Mouse (Mus musculus): ENCODE results near the gene Ikzf5. TPM values are rescaled to one million over a fixed set of nuclear protein-coding genes. Genes with fewer than 3 reads are reported as not detected.
A peak's percentile ranks its signal among the peaks of the same experiment; 100 is the strongest.
"Not testable (repeated sequence)": the region's sequence is repeated elsewhere in the genome, so short reads cannot be mapped to it uniquely, and the experiment has no call there.

The Ikzf5 gene
- polyA plus RNA-seq (2015; fragmentation: Nextera tagmentation; extraction: Ambion mirVana): 13.5 and 16.9 TPM in 2 replicates

DNA sequence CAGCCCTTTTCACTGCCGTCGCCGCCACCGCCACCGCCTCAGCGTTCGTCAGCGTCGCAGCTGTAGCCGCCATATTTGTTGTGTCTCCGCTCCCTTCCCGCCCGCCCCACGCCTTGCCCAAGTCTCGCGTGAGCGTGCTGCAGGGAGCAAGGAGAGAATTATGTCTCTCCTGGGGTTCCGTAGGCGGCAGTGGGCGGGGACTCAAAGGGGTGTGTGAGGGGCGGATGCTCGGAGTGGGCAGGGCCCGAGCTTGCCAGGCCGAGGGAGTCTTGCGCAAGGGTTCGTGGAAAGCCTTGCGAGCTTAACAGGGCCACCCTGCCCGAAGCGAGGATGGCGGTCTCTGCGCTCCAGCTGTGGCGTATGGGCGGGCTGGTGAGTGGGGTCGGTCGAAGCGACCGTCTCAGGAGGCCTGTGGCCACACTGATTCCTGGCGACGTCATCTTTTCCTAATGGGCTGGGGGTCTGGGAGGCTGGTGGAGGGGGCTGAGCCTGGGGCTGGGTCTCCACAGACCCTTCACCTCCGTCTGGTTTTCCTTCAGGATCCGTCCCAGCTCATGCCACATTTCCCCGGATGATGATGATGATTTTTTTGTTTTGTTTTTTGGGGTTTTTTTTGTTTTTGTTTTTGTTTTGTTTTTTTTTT lies at the start of gene Ikzf5, which contains the start of gene Acadsb:
TSS of gene Ikzf5 (minus strand) at position 106 of the 643 bp plus-strand sequence.
TSS of gene Acadsb (plus strand) at position 186 of the 643 bp plus-strand sequence.
- peak; percentile 97 for ATAC-seq (ENCODE audit: low read depth)
- Histone ChIP-seq H3K36me3 (ENCODE audit: control insufficient read depth, insufficient read depth, low read length) (no peaks in the 10 kb centered on the region), H3K4me3 (ENCODE audit: low read length) (peak within 1 kb of the TSS; percentile 98), H3K4me1 (replicated peaks; ENCODE audit: control insufficient read depth, insufficient read depth, low read length) (peaks cover 17% of the 10 kb centered on the region), H3K27ac (ENCODE audit: low read length) (peak within 1 kb of the TSS; percentile 95), H3K27me3 (ENCODE audit: control insufficient read depth, insufficient read depth, low read depth, low read length) (no peaks in the 10 kb centered on the region), H3K4me2 (ENCODE audit: low read depth, low read length) (peak within 1 kb of the TSS; percentile 83), H3K9ac (ENCODE audit: low read length) (peak within 1 kb of the TSS; percentile 98), H3K9me3 (ENCODE audit: control insufficient read depth, low read length) (no peaks in the 10 kb centered on the region)
- WGBS: under 1% methylated on average over 40 of the region's 42 CpGs

- Histone ChIP-seq H3K4me3 (ENCODE audit: low read length) (no peak overlapping the region), H3K27ac (ENCODE audit: low read length) (no peak overlapping the region), H3K4me1 (replicated peaks; ENCODE audit: control insufficient read depth, insufficient read depth, low read length) (no peaks in the 10 kb centered on the region), H3K9ac (ENCODE audit: low read length) (no peak overlapping the region), H3K36me3 (ENCODE audit: control insufficient read depth, insufficient read depth, low read length) (no peaks in the 10 kb centered on the region), H3K9me3 (ENCODE audit: control insufficient read depth, low read length) (no peaks in the 10 kb centered on the region), H3K27me3 (ENCODE audit: control insufficient read depth, insufficient read depth, low read depth, low read length) (no peaks in the 10 kb centered on the region), H3K4me2 (ENCODE audit: low read depth, low read length) (no peak overlapping the region)
- ATAC-seq (ENCODE audit: low read depth): no peak
- WGBS: 84% methylated on average over 5 of the region's 5 CpGs
These were observed 46.4 kb upstream of the Ikzf5 start for GRCm38 (mm10) chr7:131456714-131457113.

DNA sequence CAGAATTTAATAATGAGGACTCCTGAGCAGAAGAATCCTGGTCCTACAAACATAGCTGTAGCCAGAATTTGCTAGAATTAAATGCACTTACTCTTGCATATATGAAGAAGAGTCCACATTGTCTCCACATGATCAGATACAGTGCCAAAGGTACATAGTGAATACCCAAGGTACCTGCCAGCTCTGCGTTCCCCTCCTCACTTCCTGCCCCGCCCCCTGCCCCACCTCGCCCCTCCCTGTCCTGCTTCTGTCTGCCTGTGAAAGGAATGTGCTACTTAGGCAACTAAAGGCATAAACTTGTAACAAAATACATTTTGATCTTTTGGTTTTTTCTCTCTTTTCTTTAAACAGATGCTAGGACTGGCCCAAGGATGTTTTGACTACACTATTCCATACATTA lies 26.7 kb upstream of the Ikzf5 start:
- Histone ChIP-seq H3K27ac (ENCODE audit: low read length) (no peak overlapping the region), H3K4me3 (ENCODE audit: low read length) (no peak overlapping the region), H3K27me3 (ENCODE audit: control insufficient read depth, insufficient read depth, low read depth, low read length) (no peaks in the 10 kb centered on the region), H3K9me3 (ENCODE audit: control insufficient read depth, low read length) (no peaks in the 10 kb centered on the region), H3K36me3 (ENCODE audit: control insufficient read depth, insufficient read depth, low read length) (peaks cover 13% of the 10 kb centered on the region), H3K4me1 (replicated peaks; ENCODE audit: control insufficient read depth, insufficient read depth, low read length) (no peaks in the 10 kb centered on the region), H3K9ac (ENCODE audit: low read length) (no peak overlapping the region), H3K4me2 (ENCODE audit: low read depth, low read length) (no peak overlapping the region)
- 49% methylated on average over 3 of the region's 3 CpGs for WGBS
- no peak for ATAC-seq (ENCODE audit: low read depth)

- no peak overlapping the region for H3K27ac ChIP-seq (ENCODE audit: low read length)
- no peak overlapping the region for H3K9ac ChIP-seq (ENCODE audit: low read length)
- H3K36me3 ChIP-seq (ENCODE audit: control insufficient read depth, insufficient read depth, low read length): peaks cover 25% of the 10 kb centered on the region
- no peaks in the 10 kb centered on the region for H3K27me3 ChIP-seq (ENCODE audit: control insufficient read depth, insufficient read depth, low read depth, low read length)
- H3K4me3 ChIP-seq (ENCODE audit: low read length): no peak overlapping the region
- H3K9me3 ChIP-seq (ENCODE audit: control insufficient read depth, low read length): no peaks in the 10 kb centered on the region
- no peak overlapping the region for H3K4me2 ChIP-seq (ENCODE audit: low read depth, low read length)
- 84% methylated on average over 1 of the region's 1 CpGs for WGBS
- no peak for ATAC-seq (ENCODE audit: low read depth)
- H3K4me1 ChIP-seq (replicated peaks; ENCODE audit: control insufficient read depth, insufficient read depth, low read length): no peaks in the 10 kb centered on the region
These were observed 24.0 kb upstream of the Ikzf5 start for GRCm38 (mm10) chr7:131434276-131434675.

- 21% methylated on average over 1 of the region's 1 CpGs for WGBS
- H3K36me3 ChIP-seq (ENCODE audit: control insufficient read depth, insufficient read depth, low read length): peaks cover 25% of the 10 kb centered on the region
- H3K9me3 ChIP-seq (ENCODE audit: control insufficient read depth, low read length): no peaks in the 10 kb centered on the region
- H3K4me2 ChIP-seq (ENCODE audit: low read depth, low read length): no peak overlapping the region
- H3K27me3 ChIP-seq (ENCODE audit: control insufficient read depth, insufficient read depth, low read depth, low read length): no peaks in the 10 kb centered on the region
- no peak overlapping the region for H3K9ac ChIP-seq (ENCODE audit: low read length)
- no peak overlapping the region for H3K4me3 ChIP-seq (ENCODE audit: low read length)
- no peak overlapping the region for H3K27ac ChIP-seq (ENCODE audit: low read length)
- no peaks in the 10 kb centered on the region for H3K4me1 ChIP-seq (replicated peaks; ENCODE audit: control insufficient read depth, insufficient read depth, low read length)
- ATAC-seq (ENCODE audit: low read depth): no peak
These were observed 21.9 kb upstream of the Ikzf5 start for GRCm38 (mm10) chr7:131432244-131432643.

- Histone ChIP-seq H3K36me3 (ENCODE audit: control insufficient read depth, insufficient read depth, low read length) (peaks cover 28% of the 10 kb centered on the region), H3K9ac (ENCODE audit: low read length) (no peak overlapping the region), H3K9me3 (ENCODE audit: control insufficient read depth, low read length) (no peaks in the 10 kb centered on the region), H3K4me3 (ENCODE audit: low read length) (no peak overlapping the region), H3K27ac (ENCODE audit: low read length) (no peak overlapping the region), H3K4me1 (replicated peaks; ENCODE audit: control insufficient read depth, insufficient read depth, low read length) (no peaks in the 10 kb centered on the region), H3K27me3 (ENCODE audit: control insufficient read depth, insufficient read depth, low read depth, low read length) (no peaks in the 10 kb centered on the region), H3K4me2 (ENCODE audit: low read depth, low read length) (no peak overlapping the region)
- 81% methylated on average over 5 of the region's 5 CpGs for WGBS
- no peak for ATAC-seq (ENCODE audit: low read depth)
These were observed 17.0 kb upstream of the Ikzf5 start for GRCm38 (mm10) chr7:131427331-131427730.

GRCm38 (mm10) chr7:131424912-131425311 lies 14.6 kb upstream of the Ikzf5 start:
- no peaks in the 10 kb centered on the region for H3K9me3 ChIP-seq (ENCODE audit: control insufficient read depth, low read length)
- 78% methylated on average over 2 of the region's 2 CpGs for WGBS
- H3K36me3 ChIP-seq (ENCODE audit: control insufficient read depth, insufficient read depth, low read length): peaks cover 13% of the 10 kb centered on the region; the same call in 1 of the 2 replicates
- H3K4me1 ChIP-seq (replicated peaks; ENCODE audit: control insufficient read depth, insufficient read depth, low read length): no peaks in the 10 kb centered on the region
- no peak overlapping the region for H3K9ac ChIP-seq (ENCODE audit: low read length)
- no peak for ATAC-seq (ENCODE audit: low read depth)
- H3K27ac ChIP-seq (ENCODE audit: low read length): no peak overlapping the region
- no peaks in the 10 kb centered on the region for H3K27me3 ChIP-seq (ENCODE audit: control insufficient read depth, insufficient read depth, low read depth, low read length)
- H3K4me3 ChIP-seq (ENCODE audit: low read length): no peak overlapping the region
- no peak overlapping the region for H3K4me2 ChIP-seq (ENCODE audit: low read depth, low read length)

- no peaks in the 10 kb centered on the region for H3K27me3 ChIP-seq (ENCODE audit: control insufficient read depth, insufficient read depth, low read depth, low read length)
- ATAC-seq (ENCODE audit: low read depth): no peak
- H3K9me3 ChIP-seq (ENCODE audit: control insufficient read depth, low read length): no peaks in the 10 kb centered on the region
- H3K4me1 ChIP-seq (replicated peaks; ENCODE audit: control insufficient read depth, insufficient read depth, low read length): peaks cover 4% of the 10 kb centered on the region
- H3K27ac ChIP-seq (ENCODE audit: low read length): no peak overlapping the region
- H3K9ac ChIP-seq (ENCODE audit: low read length): no peak overlapping the region
- no peak overlapping the region for H3K4me3 ChIP-seq (ENCODE audit: low read length)
- no peaks in the 10 kb centered on the region for H3K36me3 ChIP-seq (ENCODE audit: control insufficient read depth, insufficient read depth, low read length)
- H3K4me2 ChIP-seq (ENCODE audit: low read depth, low read length): no peak overlapping the region
These were observed 7.3 kb upstream of the Ikzf5 start for GRCm38 (mm10) chr7:131417605-131418004.

GRCm38 (mm10) chr7:131416742-131417141 lies 6.4 kb upstream of the Ikzf5 start:
- not testable (repeated sequence) for H3K36me3 ChIP-seq (ENCODE audit: control insufficient read depth, insufficient read depth, low read length); H3K4me1 ChIP-seq (replicated peaks; ENCODE audit: control insufficient read depth, insufficient read depth, low read length); ATAC-seq (ENCODE audit: low read depth); H3K4me3 ChIP-seq (ENCODE audit: low read length); H3K9ac ChIP-seq (ENCODE audit: low read length); H3K9me3 ChIP-seq (ENCODE audit: control insufficient read depth, low read length); H3K4me2 ChIP-seq (ENCODE audit: low read depth, low read length); H3K27me3 ChIP-seq (ENCODE audit: control insufficient read depth, insufficient read depth, low read depth, low read length); H3K27ac ChIP-seq (ENCODE audit: low read length)

- Histone ChIP-seq H3K9me3 (ENCODE audit: control insufficient read depth, low read length) (no peaks in the 10 kb centered on the region), H3K9ac (ENCODE audit: low read length) (peak overlapping the region; percentile 60), H3K36me3 (ENCODE audit: control insufficient read depth, insufficient read depth, low read length) (no peaks in the 10 kb centered on the region), H3K4me2 (ENCODE audit: low read depth, low read length) (peak overlapping the region; percentile 69), H3K4me1 (replicated peaks; ENCODE audit: control insufficient read depth, insufficient read depth, low read length) (peaks cover 17% of the 10 kb centered on the region), H3K27me3 (ENCODE audit: control insufficient read depth, insufficient read depth, low read depth, low read length) (no peaks in the 10 kb centered on the region), H3K27ac (ENCODE audit: low read length) (peak overlapping the region; percentile 82), H3K4me3 (ENCODE audit: low read length) (peak overlapping the region; percentile 98)
- ATAC-seq (ENCODE audit: low read depth): no peak
- 29% methylated on average over 2 of the region's 2 CpGs for WGBS
These were observed 1.6 kb upstream of the Ikzf5 start for GRCm38 (mm10) chr7:131411941-131412270.
